Mouse (Mus musculus): ENCODE measurements around the gene Dlg5. TPM values are rescaled to one million over a fixed set of nuclear protein-coding genes. Genes with fewer than 3 reads are reported as not detected.

The Dlg5 gene
- total RNA-seq, 1 experiment from 2014 or later: 66.6 TPM

DNA sequence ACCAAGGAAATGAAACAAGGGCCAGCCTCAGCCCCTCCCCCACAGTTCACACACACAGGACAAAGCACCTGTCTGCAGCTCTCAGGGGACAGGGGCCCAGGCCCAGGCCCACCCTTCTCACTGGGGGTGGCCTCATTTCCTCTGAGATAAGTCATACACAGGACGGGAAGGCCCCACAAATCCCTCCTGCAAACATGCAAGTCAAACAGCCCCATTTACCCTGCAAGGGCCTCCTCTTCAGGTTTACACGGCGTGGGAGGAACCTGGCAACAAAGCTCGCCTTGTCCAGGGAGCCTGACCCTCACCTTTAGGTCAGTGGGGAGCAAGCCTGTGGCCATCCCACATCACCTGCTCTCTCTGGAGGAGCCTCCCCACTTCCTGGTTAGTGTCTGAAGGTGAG, 60.2 kb downstream of the Dlg5 start:
- DNase-seq: no peak

DNA sequence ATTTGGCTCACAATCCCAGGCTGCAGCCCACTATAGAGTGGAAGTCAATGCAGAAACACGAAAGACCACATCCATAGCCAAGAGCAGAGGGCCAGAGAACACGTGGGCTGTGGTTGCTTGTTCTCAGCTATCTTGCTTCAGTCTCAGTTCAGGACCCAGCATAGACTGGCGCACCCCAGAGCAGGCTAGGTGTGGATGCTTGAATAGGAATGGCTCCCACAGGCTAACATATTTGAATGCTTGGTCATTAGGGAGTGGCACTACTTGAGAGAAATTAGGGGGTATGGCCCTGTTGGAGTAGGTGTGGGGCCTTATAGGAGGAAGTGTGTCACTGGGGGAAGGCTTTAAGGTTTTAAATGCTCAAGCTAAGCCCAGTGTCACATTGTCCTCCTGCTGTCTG, 62.8 kb downstream of the Dlg5 start:
- no peak for DNase-seq

DNA sequence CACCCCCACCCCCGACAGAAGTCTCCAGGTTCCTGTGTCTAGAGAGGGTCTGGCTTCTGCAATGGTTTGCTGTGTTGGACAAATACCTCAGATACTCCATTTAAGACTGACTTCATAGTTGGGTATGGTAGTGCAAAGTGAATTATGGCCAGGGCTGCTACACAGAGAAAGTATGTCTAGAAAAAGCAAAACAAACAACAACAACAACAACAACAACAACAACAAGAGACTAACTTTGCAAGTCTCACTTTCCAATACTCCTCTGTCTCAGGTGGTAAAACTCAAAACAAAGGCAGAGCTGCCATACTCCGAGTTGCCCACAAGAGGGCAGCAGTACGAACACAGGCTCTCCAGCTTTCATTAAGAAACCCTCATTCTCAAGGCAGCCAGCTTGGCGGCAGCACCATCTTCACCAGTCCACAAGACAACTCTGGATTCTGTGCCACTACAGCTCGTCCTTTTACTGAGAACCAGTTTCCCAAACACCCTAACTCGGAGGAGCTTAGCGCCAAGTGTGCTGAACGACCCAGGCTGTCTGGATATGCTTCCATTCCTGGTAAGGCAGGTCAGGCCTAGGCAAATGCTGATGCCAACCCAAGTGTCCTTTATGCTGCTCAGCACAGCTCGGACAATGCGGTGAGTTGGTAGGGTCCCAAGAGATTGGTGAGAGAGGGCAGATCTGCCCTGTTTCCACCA, 63.8 kb downstream of the Dlg5 start:
- DNase-seq: peak; percentile 61

DNA sequence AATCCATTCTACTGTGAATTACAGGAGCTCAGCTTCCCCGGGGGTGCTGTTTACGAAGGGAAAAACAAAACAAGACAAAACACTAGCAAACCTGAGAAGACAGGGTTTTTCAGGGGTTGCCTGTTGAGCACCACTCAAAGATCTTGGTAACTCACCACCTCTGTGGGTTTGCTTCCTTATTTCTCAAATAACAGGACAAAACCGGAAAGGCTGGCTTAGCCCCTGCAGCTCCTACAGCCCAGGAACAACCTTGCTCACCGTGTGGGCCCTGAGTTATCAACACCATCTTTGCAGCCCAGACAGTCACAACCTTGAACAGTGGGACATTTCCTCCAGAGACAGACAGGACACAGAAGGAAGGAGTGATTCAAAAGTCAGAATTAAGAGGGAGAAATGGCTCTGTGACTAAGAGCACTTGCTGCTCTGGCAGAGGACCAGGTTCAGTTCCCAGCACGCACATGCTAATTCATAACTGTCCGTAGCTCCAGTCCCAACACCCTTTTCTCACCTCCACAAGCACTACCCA, 66.2 kb downstream of the Dlg5 start:
- DNase-seq: no peak

DNA sequence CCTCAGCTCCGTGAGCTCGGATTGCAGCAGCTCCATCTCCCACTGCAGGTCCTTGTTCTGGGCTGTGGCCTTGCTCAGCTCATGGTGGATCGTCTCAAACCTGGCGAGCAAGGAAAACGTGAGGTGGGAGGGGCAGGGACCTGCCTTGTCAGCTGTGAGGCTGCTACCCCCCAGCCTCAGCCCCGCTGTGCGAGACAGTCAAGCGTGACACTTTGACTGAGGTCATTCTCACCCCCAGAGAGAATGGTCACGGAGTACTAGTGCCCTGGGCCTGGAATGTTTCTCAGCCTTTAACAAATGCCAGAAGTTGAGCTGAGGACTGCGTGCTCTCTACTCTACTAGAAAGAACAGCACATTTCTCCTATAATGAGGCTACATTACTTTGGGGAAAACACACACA, 69.1 kb downstream of the Dlg5 start:
- no peak for DNase-seq

DNA sequence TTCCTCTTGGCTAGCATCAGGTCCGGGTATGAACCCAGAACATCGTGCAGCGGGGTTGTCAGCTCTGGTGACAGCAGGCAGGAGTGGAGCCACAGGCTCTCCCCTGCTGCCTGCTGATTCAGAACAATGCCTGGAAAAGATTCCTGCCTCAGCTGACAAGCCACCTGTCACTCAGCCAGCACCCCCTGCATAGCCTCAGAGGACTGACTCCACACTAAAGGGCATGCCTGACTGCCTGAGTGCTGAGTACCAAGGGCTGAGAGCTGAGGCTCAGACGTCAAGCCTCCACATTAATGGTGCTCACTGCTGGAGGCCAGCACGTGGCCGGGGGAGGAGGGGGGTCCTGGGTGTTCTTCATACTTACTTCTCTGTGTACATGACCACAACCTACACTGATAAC, 72.4 kb downstream of the Dlg5 start:
- no peak for DNase-seq

DNA sequence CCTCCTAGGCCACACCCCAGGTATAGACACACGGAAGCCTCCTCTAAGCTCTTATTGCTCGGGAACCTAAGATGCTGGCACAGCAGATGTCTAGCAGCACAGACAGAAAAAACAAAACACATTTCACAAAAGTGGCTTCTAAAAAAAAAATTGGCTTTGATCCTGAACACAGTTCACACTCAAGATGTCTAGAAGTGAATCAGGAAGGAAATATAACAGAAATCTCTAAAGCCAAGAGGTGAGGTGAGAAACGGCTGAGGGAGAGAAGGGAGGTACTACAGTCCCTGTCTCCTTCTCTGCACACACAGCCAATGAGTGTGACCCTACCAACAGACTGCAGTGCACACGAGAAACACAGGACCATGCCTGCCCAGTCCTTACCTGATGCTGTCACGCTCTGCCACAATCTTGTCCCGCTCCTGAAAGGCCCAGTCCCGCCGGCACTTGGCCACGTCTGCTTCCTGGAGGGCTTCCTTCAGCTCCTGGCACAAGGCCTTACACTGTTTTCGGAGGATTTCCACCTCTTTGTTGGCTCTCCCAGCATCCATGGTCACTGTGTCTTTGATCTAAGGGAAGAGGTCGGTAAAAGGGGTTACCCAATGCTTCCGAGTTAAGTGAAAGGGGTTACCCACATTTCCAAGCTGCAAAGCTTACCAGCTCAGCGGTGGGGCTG, 73.9 kb downstream of the Dlg5 start:
- DNase-seq: no peak

DNA sequence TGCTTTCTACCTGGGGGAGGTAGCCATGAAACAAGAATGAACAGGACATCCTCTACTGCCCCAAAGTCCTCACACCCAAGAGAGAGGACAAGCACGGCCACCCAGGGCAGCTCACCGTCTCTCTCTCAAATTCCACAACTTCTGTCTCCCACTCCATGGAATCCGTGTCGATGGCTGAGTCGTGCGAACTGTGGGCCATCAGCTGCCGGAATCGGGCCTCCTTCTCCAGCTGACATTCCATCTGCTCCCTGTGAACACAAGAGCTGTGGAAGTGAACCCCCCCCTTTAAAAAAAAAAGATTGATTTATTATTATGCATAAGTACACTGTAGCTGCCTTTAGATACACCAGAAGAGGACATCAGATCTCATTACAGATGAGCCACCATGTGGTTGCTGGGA, 79.7 kb downstream of the Dlg5 start:
- DNase-seq: no peak

DNA sequence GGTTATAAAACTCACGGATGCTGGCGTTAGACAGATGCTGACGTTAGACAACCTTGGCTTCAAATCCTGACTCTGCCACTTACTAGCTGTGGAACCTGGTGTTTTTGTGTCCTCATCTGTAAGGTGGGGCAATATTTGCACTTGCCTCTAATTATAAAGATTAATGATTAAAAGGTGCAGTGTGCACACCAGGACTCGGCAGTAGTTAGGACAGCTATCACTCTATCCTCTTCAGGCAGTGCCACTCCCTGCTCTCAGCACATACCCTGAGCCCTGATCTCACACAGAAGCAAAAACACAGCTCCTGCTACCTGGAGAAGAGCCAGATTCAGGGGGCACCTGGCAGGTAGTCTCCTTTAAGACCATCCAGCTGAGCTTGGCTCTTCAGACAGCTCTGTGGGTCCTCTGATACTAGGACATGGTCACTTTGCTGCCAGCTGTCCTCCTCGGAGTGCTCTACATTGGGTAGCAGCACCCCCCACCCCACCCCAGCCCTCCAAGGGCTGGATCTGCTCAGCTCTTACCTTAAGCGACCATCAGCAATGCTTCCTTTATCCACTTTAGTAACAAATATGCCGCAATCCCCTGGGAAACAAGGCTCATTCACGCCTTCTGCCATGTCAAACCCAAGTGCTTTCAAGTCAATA, 80.9 kb downstream of the Dlg5 start:
- no peak for DNase-seq

DNA sequence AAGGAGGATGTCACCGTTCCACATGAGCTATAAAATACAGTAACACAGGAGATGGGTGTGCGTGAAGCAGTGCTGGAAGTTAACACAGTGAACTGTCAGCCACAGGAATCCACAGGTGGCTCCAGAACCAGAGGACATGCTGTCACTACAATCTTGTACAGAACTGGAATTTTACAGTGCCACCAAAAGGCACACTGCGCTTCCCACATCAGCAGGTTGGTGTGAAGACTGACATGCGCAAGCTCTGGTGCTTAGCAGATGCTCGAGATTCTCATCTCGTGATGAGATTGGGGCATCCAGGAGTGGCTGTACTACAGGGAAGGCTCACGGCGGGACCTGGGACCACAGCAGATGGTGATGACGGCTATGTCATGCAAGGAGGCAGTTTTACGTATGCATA, 82.9 kb downstream of the Dlg5 start:
- DNase-seq: no peak

DNA sequence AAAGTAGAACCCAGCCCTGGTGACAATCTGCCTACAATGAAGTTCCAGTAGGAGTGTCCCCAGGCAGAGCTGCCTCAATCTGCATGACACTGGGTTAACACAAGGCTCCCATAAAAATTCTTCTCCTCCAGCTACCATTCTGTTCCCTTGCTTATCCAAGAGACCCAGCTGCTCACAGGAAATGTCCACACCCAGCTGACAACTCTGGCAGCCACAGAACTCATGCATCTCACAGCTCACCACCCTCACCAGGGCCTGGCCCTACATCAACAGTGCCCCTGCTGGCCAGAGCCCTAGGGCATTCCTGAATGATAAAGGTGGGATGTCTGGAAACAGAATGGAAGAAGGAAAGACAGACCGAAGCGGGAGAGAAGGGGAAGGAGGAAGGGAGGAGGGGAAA, 96.8 kb downstream of the Dlg5 start:
- no peak for DNase-seq

DNA sequence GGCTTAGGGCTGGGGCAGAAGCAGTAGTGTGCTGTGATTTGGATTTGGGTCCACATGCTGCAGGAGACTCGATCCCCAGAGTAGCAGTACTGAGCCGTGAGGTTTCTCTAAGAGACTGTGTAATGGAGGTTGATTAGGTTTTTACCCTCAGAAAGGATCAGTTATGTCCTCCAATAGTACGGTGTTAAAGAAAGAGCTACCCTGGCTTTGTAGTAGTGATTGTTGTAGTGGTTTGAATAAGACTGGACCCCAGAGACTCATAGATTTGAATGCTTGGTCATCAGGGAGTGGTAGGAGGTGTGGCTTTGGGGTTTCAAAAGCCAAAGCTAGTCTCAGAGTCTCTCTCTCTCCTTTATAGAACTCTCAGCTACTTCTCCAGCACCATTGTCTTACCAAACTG, 100.9 kb downstream of the Dlg5 start:
- no peak for DNase-seq

DNA sequence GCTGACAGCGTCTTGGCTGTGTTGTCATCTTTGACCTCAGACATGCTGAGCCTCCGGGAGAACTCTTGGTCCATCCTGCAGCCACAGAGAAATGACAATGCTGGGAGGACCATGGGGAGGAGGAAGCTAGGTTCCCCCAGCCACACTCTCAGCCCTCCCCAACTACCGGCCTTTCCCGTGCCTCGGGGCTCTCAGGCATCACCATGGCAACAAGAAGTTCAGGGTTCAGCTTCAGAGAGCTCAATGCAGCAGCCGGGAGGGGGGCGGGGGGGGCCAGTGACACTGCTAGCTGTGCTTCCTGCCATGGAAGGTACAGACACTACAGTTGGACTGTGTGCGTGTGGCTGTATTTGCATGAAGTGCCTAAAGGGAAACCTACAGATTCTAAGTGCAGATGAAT, 101.3 kb downstream of the Dlg5 start:
- no peak for DNase-seq

DNA sequence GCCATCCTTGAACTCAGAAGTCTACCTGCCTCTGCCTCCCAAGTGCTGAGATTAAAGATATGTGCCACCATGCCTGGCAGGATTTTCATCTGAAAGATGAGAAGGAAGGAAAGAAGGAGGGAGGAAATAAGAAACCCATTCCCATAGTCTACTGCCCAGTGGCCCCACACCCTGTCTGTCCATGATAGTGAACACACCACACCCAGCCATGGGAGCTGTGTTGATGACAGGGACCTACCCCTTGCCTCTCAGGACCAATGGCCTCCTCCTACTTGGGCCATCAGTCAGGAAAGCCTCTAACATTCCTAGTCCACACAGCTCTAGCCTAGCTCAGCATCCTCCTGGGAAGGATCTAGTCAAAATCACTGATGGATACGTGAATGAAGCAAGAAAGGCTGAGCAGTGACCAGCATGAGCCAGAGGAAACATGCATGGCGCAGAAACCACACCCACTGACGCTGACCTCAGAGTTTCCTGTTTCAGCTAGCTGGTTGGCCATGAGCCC, 102.7 kb downstream of the Dlg5 start:
- no peak for DNase-seq

DNA sequence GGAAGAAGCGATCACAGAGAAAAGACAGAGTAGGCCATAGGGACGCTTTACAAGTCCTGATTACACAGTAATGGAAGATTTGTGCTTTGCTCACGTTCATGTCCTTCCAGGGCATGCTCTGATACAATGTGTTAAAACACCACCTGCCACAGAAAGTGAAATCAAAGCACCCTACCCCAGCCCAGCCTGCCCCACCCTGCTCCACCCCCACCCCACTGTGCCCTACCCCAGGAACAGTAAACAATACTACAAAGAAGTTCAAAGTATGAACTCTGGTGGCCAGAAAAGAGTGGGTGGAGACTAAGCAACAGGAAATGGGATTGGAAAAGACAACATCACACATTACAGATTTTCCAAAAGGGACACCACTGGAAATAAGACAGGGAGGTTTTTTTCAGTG, 104.0 kb downstream of the Dlg5 start:
- DNase-seq: no peak

DNA sequence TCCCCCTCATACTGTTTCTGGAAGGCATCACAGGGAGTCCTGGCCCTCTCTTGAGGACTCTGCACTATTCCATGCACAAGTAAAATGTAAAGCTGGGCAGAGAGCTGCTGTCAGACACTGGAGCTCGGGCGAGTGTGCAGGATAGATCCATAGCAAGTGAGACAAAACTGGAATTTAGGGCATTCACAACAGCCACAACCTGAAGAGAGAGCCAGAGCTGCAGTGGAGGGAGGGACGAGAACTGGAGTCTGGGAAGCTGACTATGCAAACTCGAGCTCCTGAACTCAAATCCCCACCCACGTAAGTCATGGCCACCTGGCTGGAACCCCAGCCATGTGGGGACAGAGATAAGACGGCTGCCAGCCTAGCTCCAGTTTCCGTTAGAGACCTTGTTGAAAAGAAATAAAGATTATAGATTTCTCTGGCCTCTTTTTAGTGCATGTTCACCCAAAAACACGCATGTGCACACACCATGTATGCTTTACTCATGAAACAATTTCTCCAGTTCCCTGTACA, 105.4 kb downstream of the Dlg5 start:
- DNase-seq: no peak

DNA sequence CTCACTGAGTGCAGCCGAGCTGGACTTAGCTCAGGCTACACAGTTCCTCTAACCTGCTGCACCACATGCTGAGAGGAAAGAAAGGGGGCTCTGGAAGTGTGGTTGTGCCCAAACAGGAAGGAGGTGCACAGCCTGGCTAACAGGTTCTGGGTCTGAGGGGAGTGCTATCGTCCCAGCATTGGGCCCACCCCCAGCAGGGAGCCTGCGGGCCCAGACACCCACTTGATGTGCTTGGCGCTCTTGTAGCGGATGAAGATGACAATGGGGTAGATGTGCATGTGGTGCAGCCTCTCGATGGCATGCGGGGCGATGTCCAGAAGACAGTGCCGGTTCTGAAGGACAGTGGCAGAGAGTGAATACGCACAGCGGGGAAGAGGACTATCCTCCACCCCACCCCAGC, 108.8 kb downstream of the Dlg5 start:
- DNase-seq: no peak

DNA sequence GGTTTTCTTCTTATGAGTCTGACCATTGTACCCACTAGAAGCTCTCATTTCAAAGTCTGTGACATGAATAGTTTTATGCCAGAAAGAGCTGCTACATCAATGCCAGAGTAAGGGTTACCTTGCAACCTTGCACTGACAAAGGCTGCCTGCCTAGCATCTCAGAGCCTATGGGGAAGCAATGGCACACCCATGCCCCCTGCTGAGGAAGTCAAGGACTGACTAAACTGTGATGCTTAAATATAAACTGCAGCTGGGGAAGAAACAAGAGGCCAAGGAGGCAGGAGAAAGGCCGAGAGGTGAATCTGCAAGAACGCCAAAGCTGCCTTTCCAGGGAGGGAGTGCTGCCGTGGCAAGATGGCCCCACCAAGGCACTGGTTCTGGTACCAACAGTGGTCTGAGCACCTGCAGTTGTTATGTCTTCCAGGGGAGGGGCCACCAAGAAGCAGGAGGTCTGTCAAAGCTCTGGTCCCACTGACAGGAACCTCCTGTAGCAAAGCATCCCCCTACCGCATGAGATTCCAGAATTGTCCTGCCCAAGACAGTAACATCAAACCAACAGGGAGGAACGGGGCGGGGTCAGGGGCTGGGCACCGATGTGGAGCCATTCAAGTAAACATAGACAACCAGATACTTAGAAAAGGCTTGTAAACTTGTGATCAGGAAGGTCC, 111.0 kb downstream of the Dlg5 start:
- no peak for DNase-seq

DNA sequence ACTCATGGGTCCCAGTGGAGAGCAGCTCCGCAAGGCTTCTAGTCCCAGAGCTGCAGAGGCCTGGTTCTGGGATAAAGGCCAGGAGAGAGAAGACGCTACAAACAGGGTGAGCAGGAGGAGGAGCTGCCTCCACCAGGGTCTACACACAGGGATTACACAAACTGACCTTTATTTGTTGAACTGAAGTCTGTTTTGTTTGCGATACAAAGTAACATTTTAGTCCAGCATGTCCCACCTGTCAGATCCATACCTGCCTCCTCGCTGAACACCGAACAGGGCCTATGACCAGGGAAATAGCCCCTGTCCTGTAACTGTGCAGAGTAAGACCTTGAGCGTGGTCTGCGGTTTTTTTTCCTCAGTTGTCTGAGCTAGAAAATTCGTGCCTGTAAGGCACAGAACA, 111.9 kb downstream of the Dlg5 start:
- DNase-seq: no peak

DNA sequence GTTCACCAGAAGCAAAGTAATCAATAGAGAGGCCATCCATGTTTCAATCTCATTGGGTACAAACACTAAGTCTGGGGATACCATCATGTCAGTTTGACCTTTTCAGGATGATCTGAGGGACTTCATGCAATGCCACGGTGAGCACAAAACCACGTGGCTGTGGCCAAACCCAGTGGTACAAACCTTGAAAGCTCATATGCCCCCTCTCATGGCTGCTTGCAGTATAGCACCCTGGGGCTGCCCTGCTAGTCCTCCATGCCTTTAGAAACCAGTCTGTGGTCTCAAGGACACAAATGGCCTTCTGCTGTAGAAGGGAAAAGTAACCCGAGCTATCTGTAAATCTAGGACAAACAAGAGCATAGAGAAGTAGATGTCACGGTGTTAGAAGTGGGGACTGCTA, 113.6 kb downstream of the Dlg5 start:
- peak; percentile 51 for DNase-seq

DNA sequence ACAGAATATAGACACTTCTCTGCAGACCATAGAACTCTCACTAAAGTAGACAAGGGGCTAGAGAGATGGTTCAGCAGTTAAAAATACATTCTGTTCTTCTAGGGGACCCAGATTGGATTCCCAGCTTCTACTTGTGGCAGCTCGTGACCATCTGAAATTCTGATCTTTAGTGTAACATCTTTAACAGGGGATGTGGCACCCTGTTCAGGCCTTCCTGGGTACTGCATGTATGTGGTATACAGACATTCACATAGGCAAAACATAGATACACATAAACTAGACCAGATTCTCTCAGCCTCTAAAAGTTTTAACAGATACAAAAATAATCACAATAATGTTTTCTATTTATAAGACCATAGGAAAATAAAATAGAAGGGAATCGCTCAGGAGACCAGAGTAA, 120.7 kb downstream of the Dlg5 start:
- no peak for DNase-seq

DNA sequence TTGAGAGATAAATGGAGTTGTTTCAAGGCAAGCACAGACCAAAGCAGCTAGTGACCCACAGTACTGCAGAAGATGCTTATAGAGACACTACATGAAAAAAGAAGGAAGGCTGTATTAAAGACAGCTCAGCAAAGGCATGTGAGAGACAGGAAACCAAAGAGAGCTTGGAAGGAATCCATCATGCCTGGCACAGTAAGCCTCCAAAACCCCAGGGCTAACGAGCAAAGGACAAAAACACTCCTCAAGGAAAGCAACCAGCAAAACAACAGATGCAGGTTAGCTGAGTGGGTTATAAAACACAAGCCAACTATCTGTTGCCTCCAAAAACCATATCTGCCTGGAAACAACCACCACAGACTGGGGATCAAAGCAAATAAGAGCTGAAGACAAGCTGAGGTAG, 121.5 kb downstream of the Dlg5 start:
- no peak for DNase-seq

DNA sequence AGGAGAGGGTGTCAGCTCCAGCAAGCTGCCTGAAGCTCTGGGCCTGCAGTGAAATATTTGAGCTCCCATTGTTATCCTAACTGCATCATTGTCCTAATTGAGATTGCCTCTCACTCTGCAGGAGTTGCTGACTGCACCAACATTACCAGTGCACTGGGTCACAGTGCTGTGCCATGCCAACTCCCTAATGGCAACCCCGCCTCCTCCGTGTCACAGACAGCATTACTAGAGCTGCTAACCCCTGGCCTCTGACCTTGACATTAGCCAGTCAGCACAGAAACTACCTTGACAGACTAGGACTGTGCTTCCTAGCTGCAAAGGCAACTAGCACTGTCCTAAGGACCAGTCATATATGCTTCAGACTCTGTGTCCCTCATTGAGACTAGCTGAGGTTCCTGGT, 139.0 kb downstream of the Dlg5 start:
- no peak for DNase-seq

All from adrenal gland, postnatal 25 days (tissue).